Mouse (Mus musculus): ENCODE measurements around the gene Lmtk2. TPM values are rescaled to one million over a fixed set of nuclear protein-coding genes. Genes with fewer than 3 reads are reported as not detected.
A peak's percentile ranks its signal among the peaks of the same experiment; 100 is the strongest.

Lmtk2 gene
- polyA plus RNA-seq, 1 experiment from 2014 or later, result 6.5 TPM

- no peak for ATAC-seq (ENCODE audit: insufficient read depth, low FRiP score)
- WGBS, result 73% methylated on average over 2 of the region's 2 CpGs
- no peak overlapping the region for H3K4me2 ChIP-seq (ENCODE audit: low read depth, low read length)
- H3K4me1 ChIP-seq (ENCODE audit: control insufficient read depth, insufficient read depth, low read length), result peaks cover 6% of the 10 kb centered on the region; the same call in 1 of the 2 replicates
- H3K27ac ChIP-seq (ENCODE audit: low read length), result no peak overlapping the region
- no peaks in the 10 kb centered on the region for H3K27me3 ChIP-seq (ENCODE audit: control insufficient read depth, insufficient read depth, low read length)
- no peak overlapping the region for H3K4me3 ChIP-seq (replicated peaks; ENCODE audit: low read length)
- no peaks in the 10 kb centered on the region for H3K9me3 ChIP-seq (replicated peaks; ENCODE audit: control insufficient read depth, low read length)
- no peaks in the 10 kb centered on the region for H3K36me3 ChIP-seq (ENCODE audit: control insufficient read depth, insufficient read depth, low read length)
- no peak overlapping the region for H3K9ac ChIP-seq (ENCODE audit: low read length)
Measured at GRCm38 (mm10) chr5:144115628-144115977, 15.4 kb downstream of the Lmtk2 start.

DNA sequence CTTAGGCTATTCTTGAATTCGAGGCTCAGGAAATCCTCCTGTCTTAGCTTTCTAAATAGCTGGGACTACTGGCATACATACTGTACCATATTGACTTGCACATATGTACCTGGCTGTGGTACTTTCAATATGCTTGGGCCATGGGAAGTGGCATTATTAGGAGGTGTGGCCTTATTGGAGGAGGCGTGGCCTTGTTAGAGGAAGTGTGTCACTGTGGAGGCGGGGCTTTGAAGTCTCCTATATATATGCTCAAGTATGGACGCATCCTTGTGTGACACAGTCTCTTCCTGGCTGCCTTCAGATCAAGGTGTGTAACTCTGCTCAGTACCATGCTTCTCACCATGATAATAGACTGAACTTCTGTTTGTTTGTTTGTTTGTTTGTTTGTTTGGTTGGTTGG lies 18.0 kb downstream of the Lmtk2 start:
- no peak overlapping the region for H3K9ac ChIP-seq (ENCODE audit: low read length)
- no peak overlapping the region for H3K27ac ChIP-seq (ENCODE audit: low read length)
- WGBS, result 93% methylated on average over 4 of the region's 4 CpGs
- peaks cover 6% of the 10 kb centered on the region; the same call in 1 of the 2 replicates for H3K4me1 ChIP-seq (ENCODE audit: control insufficient read depth, insufficient read depth, low read length)
- H3K36me3 ChIP-seq (ENCODE audit: control insufficient read depth, insufficient read depth, low read length), result no peaks in the 10 kb centered on the region
- H3K4me3 ChIP-seq (replicated peaks; ENCODE audit: low read length), result no peak overlapping the region
- no peak for ATAC-seq (ENCODE audit: insufficient read depth, low FRiP score)
- H3K9me3 ChIP-seq (replicated peaks; ENCODE audit: control insufficient read depth, low read length), result no peaks in the 10 kb centered on the region
- no peaks in the 10 kb centered on the region for H3K27me3 ChIP-seq (ENCODE audit: control insufficient read depth, insufficient read depth, low read length)
- H3K4me2 ChIP-seq (ENCODE audit: low read depth, low read length), result no peak overlapping the region

DNA sequence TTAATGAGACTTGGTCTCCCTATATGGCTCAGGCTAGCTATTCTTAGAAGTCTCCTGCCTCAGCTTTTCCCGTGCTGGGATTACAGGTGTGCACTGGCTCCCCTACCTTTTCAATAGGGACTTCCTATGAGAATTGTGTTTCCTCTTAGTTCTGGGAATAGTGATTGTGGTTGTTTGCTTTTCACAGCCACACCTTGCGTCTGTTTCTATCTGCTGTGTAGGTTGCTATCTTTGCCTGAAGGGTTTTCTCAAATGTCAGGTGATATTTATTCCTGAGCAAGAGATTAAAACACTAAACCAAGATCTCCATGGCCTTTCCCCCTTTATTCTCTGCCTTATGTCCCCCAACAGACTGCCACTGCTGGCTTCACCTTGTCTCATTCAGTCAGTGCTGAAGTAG lies 19.1 kb downstream of the Lmtk2 start:
- H3K9me3 ChIP-seq (replicated peaks; ENCODE audit: control insufficient read depth, low read length), result no peaks in the 10 kb centered on the region
- peaks cover 6% of the 10 kb centered on the region; the same call in 1 of the 2 replicates for H3K4me1 ChIP-seq (ENCODE audit: control insufficient read depth, insufficient read depth, low read length)
- peak; percentile 38; the same call in 1 of the 2 replicates for ATAC-seq (ENCODE audit: insufficient read depth, low FRiP score)
- no peaks in the 10 kb centered on the region for H3K36me3 ChIP-seq (ENCODE audit: control insufficient read depth, insufficient read depth, low read length)
- no peak overlapping the region for H3K4me2 ChIP-seq (ENCODE audit: low read depth, low read length)
- no peak overlapping the region for H3K4me3 ChIP-seq (replicated peaks; ENCODE audit: low read length)
- WGBS, result 48% methylated on average over 2 of the region's 2 CpGs
- H3K9ac ChIP-seq (ENCODE audit: low read length), result no peak overlapping the region
- peak overlapping the region; percentile 65; the same call in 1 of the 2 replicates for H3K27ac ChIP-seq (ENCODE audit: low read length)
- no peaks in the 10 kb centered on the region for H3K27me3 ChIP-seq (ENCODE audit: control insufficient read depth, insufficient read depth, low read length)

- H3K9ac ChIP-seq (ENCODE audit: low read length), result no peak overlapping the region
- H3K9me3 ChIP-seq (replicated peaks; ENCODE audit: control insufficient read depth, low read length), result no peaks in the 10 kb centered on the region
- H3K27ac ChIP-seq (ENCODE audit: low read length), result 0 out of 2 replicates have a peak overlapping the region, but pooled peaks have one; percentile 30
- no peaks in the 10 kb centered on the region for H3K36me3 ChIP-seq (ENCODE audit: control insufficient read depth, insufficient read depth, low read length)
- ATAC-seq (ENCODE audit: insufficient read depth, low FRiP score), result no peak
- no peak overlapping the region for H3K4me3 ChIP-seq (replicated peaks; ENCODE audit: low read length)
- peaks cover 3% of the 10 kb centered on the region; the same call in 1 of the 2 replicates for H3K4me1 ChIP-seq (ENCODE audit: control insufficient read depth, insufficient read depth, low read length)
- no peak overlapping the region for H3K4me2 ChIP-seq (ENCODE audit: low read depth, low read length)
- H3K27me3 ChIP-seq (ENCODE audit: control insufficient read depth, insufficient read depth, low read length), result no peaks in the 10 kb centered on the region
Measured at GRCm38 (mm10) chr5:144121489-144121888, 21.3 kb downstream of the Lmtk2 start.

GRCm38 (mm10) chr5:144125979-144126755 lies 25.9 kb downstream of the Lmtk2 start:
- Histone ChIP-seq H3K27me3 (ENCODE audit: control insufficient read depth, insufficient read depth, low read length) (no peaks in the 10 kb centered on the region), H3K4me1 (ENCODE audit: control insufficient read depth, insufficient read depth, low read length) (no peaks in the 10 kb centered on the region), H3K4me2 (ENCODE audit: low read depth, low read length) (no peak overlapping the region), H3K9me3 (replicated peaks; ENCODE audit: control insufficient read depth, low read length) (no peaks in the 10 kb centered on the region), H3K9ac (ENCODE audit: low read length) (no peak overlapping the region), H3K36me3 (ENCODE audit: control insufficient read depth, insufficient read depth, low read length) (no peaks in the 10 kb centered on the region), H3K4me3 (replicated peaks; ENCODE audit: low read length) (no peak overlapping the region), H3K27ac (ENCODE audit: low read length) (peak overlapping the region; percentile 39; the same call in 1 of the 2 replicates)
- ATAC-seq (ENCODE audit: insufficient read depth, low FRiP score), result peak; percentile 53; the same call in 1 of the 2 replicates
- WGBS, result 75% methylated on average over 9 of the region's 9 CpGs

- Histone ChIP-seq H3K36me3 (ENCODE audit: control insufficient read depth, insufficient read depth, low read length) (no peaks in the 10 kb centered on the region; the same call in none of the 2 replicates), H3K4me2 (ENCODE audit: low read depth, low read length) (no peak overlapping the region), H3K9me3 (replicated peaks; ENCODE audit: control insufficient read depth, low read length) (no peaks in the 10 kb centered on the region), H3K9ac (ENCODE audit: low read length) (no peak overlapping the region), H3K4me3 (replicated peaks; ENCODE audit: low read length) (no peak overlapping the region), H3K4me1 (ENCODE audit: control insufficient read depth, insufficient read depth, low read length) (no peaks in the 10 kb centered on the region), H3K27ac (ENCODE audit: low read length) (no peak overlapping the region), H3K27me3 (ENCODE audit: control insufficient read depth, insufficient read depth, low read length) (no peaks in the 10 kb centered on the region)
- whole genome bisulfite sequencing, result 91% methylated on average over 5 of the region's 5 CpGs
- no peak for ATAC-seq (ENCODE audit: insufficient read depth, low FRiP score)
Measured at GRCm38 (mm10) chr5:144143531-144143930, 43.3 kb downstream of the Lmtk2 start.

- Histone ChIP-seq H3K27ac (ENCODE audit: low read length) (no peak overlapping the region), H3K36me3 (ENCODE audit: control insufficient read depth, insufficient read depth, low read length) (no peaks in the 10 kb centered on the region; the same call in 1 of the 2 replicates), H3K4me1 (ENCODE audit: control insufficient read depth, insufficient read depth, low read length) (no peaks in the 10 kb centered on the region), H3K4me2 (ENCODE audit: low read depth, low read length) (no peak overlapping the region), H3K4me3 (replicated peaks; ENCODE audit: low read length) (no peak overlapping the region), H3K27me3 (ENCODE audit: control insufficient read depth, insufficient read depth, low read length) (no peaks in the 10 kb centered on the region), H3K9ac (ENCODE audit: low read length) (no peak overlapping the region), H3K9me3 (replicated peaks; ENCODE audit: control insufficient read depth, low read length) (no peaks in the 10 kb centered on the region)
- ATAC-seq (ENCODE audit: insufficient read depth, low FRiP score), result no peak
Measured at GRCm38 (mm10) chr5:144146898-144147297, 46.7 kb downstream of the Lmtk2 start.

- H3K4me1 ChIP-seq (ENCODE audit: control insufficient read depth, insufficient read depth, low read length), result no peaks in the 10 kb centered on the region
- H3K9ac ChIP-seq (ENCODE audit: low read length), result no peak overlapping the region
- no peaks in the 10 kb centered on the region; the same call in 1 of the 2 replicates for H3K36me3 ChIP-seq (ENCODE audit: control insufficient read depth, insufficient read depth, low read length)
- no peak for ATAC-seq (ENCODE audit: insufficient read depth, low FRiP score)
- H3K27me3 ChIP-seq (ENCODE audit: control insufficient read depth, insufficient read depth, low read length), result no peaks in the 10 kb centered on the region
- 87% methylated on average over 4 of the region's 4 CpGs for WGBS
- H3K4me3 ChIP-seq (replicated peaks; ENCODE audit: low read length), result no peak overlapping the region
- no peaks in the 10 kb centered on the region for H3K9me3 ChIP-seq (replicated peaks; ENCODE audit: control insufficient read depth, low read length)
- H3K4me2 ChIP-seq (ENCODE audit: low read depth, low read length), result no peak overlapping the region
- H3K27ac ChIP-seq (ENCODE audit: low read length), result no peak overlapping the region
Measured at GRCm38 (mm10) chr5:144149530-144149929, 49.3 kb downstream of the Lmtk2 start.

DNA sequence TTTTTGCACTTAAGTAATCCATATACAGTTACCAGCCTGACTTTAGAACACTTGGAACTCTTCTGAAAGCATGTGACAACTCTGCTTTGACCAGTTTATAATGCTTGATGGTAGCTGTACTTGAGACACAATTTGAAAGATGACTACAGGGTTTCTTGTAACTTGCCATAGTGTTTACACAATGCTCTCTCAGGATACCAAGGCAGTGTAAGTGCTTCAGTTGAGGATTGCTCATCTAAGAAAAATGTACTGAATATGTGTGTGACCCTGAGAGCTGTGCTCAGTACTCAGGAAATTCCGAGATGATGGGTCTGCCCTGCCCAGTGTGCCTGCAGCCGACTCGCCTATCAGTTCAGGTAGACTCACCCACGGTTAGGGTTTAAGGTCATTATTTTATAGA lies 51.0 kb downstream of the Lmtk2 start:
- Histone ChIP-seq H3K9ac (ENCODE audit: low read length) (no peak overlapping the region), H3K36me3 (ENCODE audit: control insufficient read depth, insufficient read depth, low read length) (no peaks in the 10 kb centered on the region; the same call in 1 of the 2 replicates), H3K9me3 (replicated peaks; ENCODE audit: control insufficient read depth, low read length) (no peaks in the 10 kb centered on the region), H3K4me1 (ENCODE audit: control insufficient read depth, insufficient read depth, low read length) (no peaks in the 10 kb centered on the region), H3K4me2 (ENCODE audit: low read depth, low read length) (no peak overlapping the region), H3K27ac (ENCODE audit: low read length) (no peak overlapping the region), H3K27me3 (ENCODE audit: control insufficient read depth, insufficient read depth, low read length) (no peaks in the 10 kb centered on the region), H3K4me3 (replicated peaks; ENCODE audit: low read length) (no peak overlapping the region)
- no peak for ATAC-seq (ENCODE audit: insufficient read depth, low FRiP score)
- WGBS, result 79% methylated on average over 4 of the region's 4 CpGs

All from stomach, embryonic 16.5 days (tissue).